Mouse (Mus musculus): Measurements from ENCODE around the gene Btnl6.

GRCm38 (mm10) chr17:34555483-34555882, 38.3 kb upstream of the Btnl6 start:
- TF ChIP-seq POLR2A (IDR thresholded peaks at IDR 0.05; ENCODE audit: extremely low read depth, insufficient read depth, low read length) = no peak
- peak; percentile 91 for TF ChIP-seq CTCF (IDR thresholded peaks at IDR 0.05; ENCODE audit: extremely low read depth, insufficient read depth, low read length)

All from cortical plate, adult 2 months (tissue).